Mouse (Mus musculus): Measurements from ENCODE around the gene Bmi1.

Bmi1 gene

GRCm38 (mm10) chr2:18734394-18735127 lies 57.7 kb downstream of the Bmi1 start:
- DNase-seq: no peak

Data from cerebellum, adult 9-10 months (tissue).